Mouse (Mus musculus) midbrain, embryonic 13.5 days (tissue): ENCODE measurements around the gene Fxyd4. TPM values are rescaled to one million over a fixed set of nuclear protein-coding genes. Genes with fewer than 3 reads are reported as not detected.
A peak's percentile ranks its signal among the peaks of the same experiment; 100 is the strongest.

Experiments
- ATAC-seq: fragments of 200-750 bp; cut with Nextera tagmentation; 2 replicates; pipeline ENCODE4 v1.8.0; 2017; ENCODE audit warnings: mild to moderate bottlenecking, moderate TSS enrichment, moderate library complexity
- H3K27ac ChIP-seq: fragments of 300-500 bp; sonication (generic); 2 replicates; pipeline ENCODE4 v1.5.1; 2015; ENCODE audit warnings: inconsistent platforms, mild to moderate bottlenecking, moderate library complexity
- H3K27me3 ChIP-seq: fragments of 300-500 bp; sonication (generic); 2 replicates; pipeline ENCODE4 v1.6.1; 2015; ENCODE audit warnings: mild to moderate bottlenecking, inconsistent platforms
- H3K36me3 ChIP-seq: fragments of 300-500 bp; sonication (generic); 2 replicates; pipeline ENCODE4 v1.6.1; 2015; ENCODE audit warnings: mild to moderate bottlenecking, inconsistent platforms
- H3K4me1 ChIP-seq: fragments of 300-500 bp; sonication (generic); replicated peaks from 2 replicates; pipeline ENCODE4 v1.6.1; 2015; ENCODE audit warnings: inconsistent platforms
- H3K4me2 ChIP-seq: fragments of 300-500 bp; sonication (generic); replicated peaks from 2 replicates; pipeline ENCODE4 v1.6.1; 2015; ENCODE audit warnings: moderate library complexity, mild to moderate bottlenecking, inconsistent platforms
- H3K4me3 ChIP-seq: fragments of 300-500 bp; sonication (generic); replicated peaks from 2 replicates; pipeline ENCODE4 v1.5.1; 2015; ENCODE audit warnings: mild to moderate bottlenecking, inconsistent platforms
- H3K9ac ChIP-seq: fragments of 300-500 bp; sonication (generic); replicated peaks from 2 replicates; pipeline ENCODE4 v1.6.1; 2015; ENCODE audit warnings: mild to moderate bottlenecking, inconsistent platforms
- H3K9me3 ChIP-seq: fragments of 300-500 bp; sonication (generic); 2 replicates; pipeline ENCODE4 v1.6.1; 2016; ENCODE audit warnings: mild to moderate bottlenecking, inconsistent platforms
- WGBS: fragments of 180-500 bp; shearing (Covaris S2); methylation state at CpG from one replicate; pipeline ENCODE4 v1.1.7; 2015; 5-methylcytosine and 5-hydroxymethylcytosine counted together
- polyA plus RNA-seq: library from polyadenylated mRNA; unstranded; fragments of >200 nt; fragmentation: Nextera tagmentation; extraction: Ambion mirVana; gene quantifications from 2 replicates; pipeline ENCODE4 v1.2.1, GENCODE M21; 2015

The Fxyd4 gene
- polyA plus RNA-seq, 1 experiment from 2014 or later = 5.2 TPM

DNA sequence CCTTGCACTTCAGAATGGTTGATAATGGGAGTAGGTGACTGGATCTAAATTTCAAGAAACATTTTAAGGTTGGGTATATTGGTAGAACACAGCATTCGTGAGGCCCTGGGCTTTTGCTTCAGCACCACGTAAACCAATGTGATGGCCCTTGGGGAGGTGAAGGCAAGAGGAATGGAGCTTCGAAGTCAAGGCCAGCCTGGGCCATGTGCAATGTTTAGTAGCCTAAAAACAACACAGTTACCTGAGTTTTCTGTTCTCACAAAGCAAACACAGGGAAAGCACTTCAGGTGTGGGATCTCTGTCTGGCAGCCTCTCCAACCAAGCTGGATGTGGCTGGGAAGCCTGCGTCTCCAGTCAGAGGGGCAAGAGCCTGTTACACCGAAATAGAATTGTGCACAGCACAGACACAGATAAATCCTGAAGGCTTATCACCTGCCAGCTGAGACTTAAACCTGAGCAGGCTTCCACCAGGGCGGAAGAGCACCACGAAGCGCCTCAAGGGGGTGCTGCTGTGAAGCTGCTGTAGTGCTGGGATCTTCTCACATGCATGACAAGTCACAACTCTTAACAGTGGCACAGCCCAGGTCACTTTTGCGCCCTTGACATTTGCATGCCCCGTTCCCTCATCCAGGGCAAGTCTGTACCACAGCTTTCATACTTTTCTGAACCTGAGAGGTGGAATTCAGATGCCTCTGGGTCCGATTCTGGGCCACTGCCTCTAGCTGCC lies 5.0 kb downstream of the Fxyd4 start:
- H3K9me3 ChIP-seq = no peaks in the 10 kb centered on the region
- no peak overlapping the region for H3K9ac ChIP-seq
- H3K4me3 ChIP-seq = no peak overlapping the region
- WGBS = 53% methylated on average over 11 of the region's 11 CpGs
- no peak overlapping the region for H3K27ac ChIP-seq
- no peaks in the 10 kb centered on the region for H3K4me1 ChIP-seq
- H3K27me3 ChIP-seq = no peaks in the 10 kb centered on the region
- H3K4me2 ChIP-seq = no peak overlapping the region
- peaks cover 27% of the 10 kb centered on the region for H3K36me3 ChIP-seq
- ATAC-seq = no peak

DNA sequence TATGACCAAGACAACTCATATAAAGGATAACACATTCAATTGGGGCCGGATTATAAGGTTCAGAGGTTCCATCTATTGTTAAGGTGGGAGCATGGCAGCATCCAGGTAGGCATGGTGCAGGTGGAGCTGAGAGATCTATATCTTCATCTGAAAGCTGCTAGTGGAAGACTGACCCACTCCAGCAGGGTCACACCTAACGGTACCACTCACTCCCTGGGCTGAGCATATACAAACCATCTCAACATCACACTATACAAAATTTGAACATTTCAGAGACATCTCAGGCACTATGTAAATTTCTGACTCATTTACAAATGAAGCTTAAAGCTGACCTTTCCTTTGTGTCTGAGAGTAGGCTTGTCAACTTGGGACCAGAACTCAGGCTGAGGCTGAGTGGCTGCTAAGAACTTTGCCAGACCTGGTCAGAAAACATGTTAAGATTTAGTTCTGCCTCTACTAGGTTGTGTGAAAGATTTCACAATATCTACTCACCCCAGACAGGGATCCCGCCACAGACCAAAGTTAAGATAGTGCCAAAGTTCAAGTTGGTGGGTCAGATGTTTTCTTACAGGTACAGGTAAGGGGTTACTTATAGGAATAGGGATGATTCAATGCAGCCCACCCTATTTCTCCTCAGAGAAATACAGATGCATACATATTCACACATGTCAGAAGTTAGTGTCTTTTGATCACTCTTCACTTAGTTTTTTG lies 7.4 kb downstream of the Fxyd4 start:
- WGBS = 93% methylated on average over 3 of the region's 3 CpGs

DNA sequence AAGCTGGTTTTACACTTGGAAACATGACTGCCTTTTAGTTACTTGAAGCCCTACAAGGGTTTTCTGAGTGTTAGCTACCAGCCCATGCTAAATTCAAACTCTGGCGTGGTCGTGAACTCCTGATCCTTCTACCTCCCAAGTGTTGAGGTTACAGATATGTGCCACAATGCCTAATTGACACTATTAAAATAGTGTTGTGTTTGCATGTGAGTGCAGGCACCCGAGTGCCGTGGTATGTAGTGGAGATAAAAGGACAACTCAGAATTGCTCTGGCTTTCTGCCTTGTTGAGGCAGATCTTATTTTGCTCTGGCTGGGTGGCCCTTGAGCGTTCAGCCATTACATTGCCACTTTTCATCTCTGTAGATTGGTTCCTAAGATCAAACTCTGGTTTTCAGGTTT lies 8.7 kb downstream of the Fxyd4 start:
- Histone ChIP-seq H3K4me2 (no peak overlapping the region), H3K9me3 (no peaks in the 10 kb centered on the region), H3K9ac (no peak overlapping the region), H3K4me1 (no peaks in the 10 kb centered on the region), H3K27ac (no peak overlapping the region), H3K36me3 (peaks cover 45% of the 10 kb centered on the region), H3K4me3 (no peak overlapping the region), H3K27me3 (no peaks in the 10 kb centered on the region)
- WGBS = 94% methylated on average over 5 of the region's 5 CpGs
- ATAC-seq = no peak

More for the DNA sequence above, 7.4 kb downstream of the Fxyd4 start:
- H3K36me3 ChIP-seq = peaks cover 45% of the 10 kb centered on the region
- H3K4me3 ChIP-seq = no peak overlapping the region
- no peaks in the 10 kb centered on the region for H3K4me1 ChIP-seq
- ATAC-seq = no peak
- no peak overlapping the region for H3K4me2 ChIP-seq
- no peaks in the 10 kb centered on the region for H3K27me3 ChIP-seq
- no peak overlapping the region for H3K9ac ChIP-seq
- no peak overlapping the region for H3K27ac ChIP-seq
- no peaks in the 10 kb centered on the region for H3K9me3 ChIP-seq

DNA sequence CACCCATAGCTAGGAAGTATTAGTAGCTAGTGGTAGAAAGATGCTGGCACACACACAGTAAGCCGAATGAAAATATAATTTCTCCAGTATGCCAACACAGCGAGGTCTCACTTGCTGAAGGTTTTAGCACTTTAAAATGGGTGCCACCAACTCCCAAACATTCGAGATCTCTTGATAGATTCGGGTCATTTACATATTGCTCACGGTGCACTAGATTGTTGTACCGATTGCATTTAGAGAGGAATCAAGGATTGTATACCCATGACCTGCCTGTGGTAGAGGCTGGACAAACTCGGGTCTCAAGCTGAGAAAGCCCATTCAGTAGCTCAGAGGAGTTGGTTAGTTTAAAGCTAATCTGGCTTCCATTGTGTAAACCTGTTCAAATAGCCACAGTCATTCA lies 9.5 kb downstream of the Fxyd4 start:
- Histone ChIP-seq H3K27ac (no peak overlapping the region), H3K4me2 (no peak overlapping the region), H3K4me1 (no peaks in the 10 kb centered on the region), H3K9me3 (no peaks in the 10 kb centered on the region), H3K27me3 (no peaks in the 10 kb centered on the region), H3K9ac (no peak overlapping the region), H3K4me3 (no peak overlapping the region), H3K36me3 (peaks cover 45% of the 10 kb centered on the region)
- WGBS = 85% methylated on average over 7 of the region's 7 CpGs
- no peak for ATAC-seq

DNA sequence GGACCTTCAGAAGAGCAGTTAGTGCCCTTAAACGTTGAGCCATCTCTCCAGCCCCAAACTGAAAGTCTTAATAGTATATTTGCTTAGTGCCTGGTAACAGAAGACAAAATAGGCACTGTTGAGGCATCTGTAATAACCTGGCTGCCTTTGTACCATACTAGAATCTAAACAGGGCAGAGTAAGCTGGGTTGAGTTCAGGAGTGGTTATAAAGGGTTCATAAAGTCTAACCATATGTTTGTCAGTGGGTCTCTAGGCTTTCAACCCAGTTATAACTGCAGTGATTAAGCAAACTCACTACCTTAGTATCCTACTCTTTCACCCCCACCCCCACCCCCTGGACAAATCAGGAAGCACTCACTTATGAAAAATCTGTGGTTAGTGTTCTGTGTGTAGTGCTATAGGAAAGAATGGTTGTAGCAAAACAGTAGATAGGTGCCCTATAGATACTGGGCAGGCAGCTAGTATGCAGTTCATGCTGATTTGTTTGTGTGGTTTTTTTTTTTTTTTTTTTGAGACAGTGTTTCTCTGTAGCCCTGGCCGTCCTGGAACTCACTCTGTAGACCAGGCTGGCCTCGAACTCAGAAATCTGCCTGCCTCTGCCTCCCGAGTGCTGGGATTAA lies 10.5 kb downstream of the Fxyd4 start:
- H3K4me3 ChIP-seq = no peak overlapping the region
- no peak overlapping the region for H3K9ac ChIP-seq
- WGBS = 87% methylated on average over 4 of the region's 4 CpGs
- no peak overlapping the region for H3K4me2 ChIP-seq
- ATAC-seq = no peak
- no peaks in the 10 kb centered on the region for H3K4me1 ChIP-seq
- no peaks in the 10 kb centered on the region for H3K9me3 ChIP-seq
- peaks cover 45% of the 10 kb centered on the region for H3K36me3 ChIP-seq
- no peaks in the 10 kb centered on the region for H3K27me3 ChIP-seq
- H3K27ac ChIP-seq = no peak overlapping the region

- Histone ChIP-seq H3K9ac (no peak overlapping the region), H3K9me3 (no peaks in the 10 kb centered on the region), H3K27ac (no peak overlapping the region), H3K4me1 (peaks cover 23% of the 10 kb centered on the region), H3K4me2 (no peak overlapping the region), H3K36me3 (peaks cover 15% of the 10 kb centered on the region), H3K4me3 (no peak overlapping the region), H3K27me3 (no peaks in the 10 kb centered on the region)
- WGBS = 96% methylated on average over 3 of the region's 3 CpGs
- ATAC-seq = no peak
Observed at GRCm38 (mm10) chr6:117922041-117922440, 15.5 kb downstream of the Fxyd4 start.

DNA sequence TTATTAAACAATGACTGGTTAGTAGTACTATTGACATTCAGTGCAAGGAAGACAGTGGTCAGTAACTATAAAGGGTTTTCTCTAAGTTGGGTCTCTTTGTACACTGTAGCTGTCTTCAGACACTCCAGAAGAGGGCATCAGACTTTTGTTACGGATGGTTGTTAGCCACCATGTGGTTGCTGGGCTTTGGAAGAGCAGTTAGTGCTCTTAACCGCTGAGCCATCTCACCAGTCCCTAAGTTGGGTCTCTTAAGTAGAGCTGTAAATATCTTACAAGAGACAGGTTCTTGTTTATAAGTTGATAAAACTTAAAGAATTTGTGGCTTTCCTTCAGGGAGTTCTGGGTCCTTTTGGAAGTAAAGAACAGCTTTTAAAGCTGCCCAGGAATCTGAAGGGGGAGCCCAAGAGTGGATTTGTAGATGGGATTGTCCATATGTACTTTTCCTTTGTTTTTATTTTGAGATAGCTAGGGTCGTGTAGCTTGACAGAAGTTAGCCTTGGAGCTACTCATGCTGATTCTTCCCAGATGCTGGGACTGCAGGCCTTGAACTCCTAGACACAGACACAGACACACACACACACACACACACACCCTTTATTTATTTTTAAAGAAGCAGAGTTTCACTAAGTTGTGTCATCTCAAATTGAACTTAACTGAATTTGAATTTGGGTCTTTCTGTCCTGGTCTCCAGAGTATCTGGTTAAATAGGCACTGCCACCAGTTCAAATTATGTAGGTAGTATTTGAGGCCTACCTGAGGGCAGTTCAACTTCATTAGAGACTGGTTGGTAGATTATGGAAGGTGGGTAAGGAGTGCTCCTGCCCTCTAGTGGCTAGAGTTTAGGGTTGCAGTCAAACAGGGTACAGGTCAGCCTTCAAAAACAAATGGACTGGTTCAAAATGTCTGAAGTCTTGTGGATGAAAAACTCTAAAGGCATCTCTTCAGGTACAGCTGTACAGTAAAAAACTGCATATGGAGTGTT lies 16.5 kb downstream of the Fxyd4 start:
- Histone ChIP-seq H3K27ac (no peak overlapping the region), H3K4me1 (peaks cover 32% of the 10 kb centered on the region), H3K36me3 (peaks cover 5% of the 10 kb centered on the region), H3K27me3 (no peaks in the 10 kb centered on the region), H3K4me2 (no peak overlapping the region), H3K4me3 (no peak overlapping the region), H3K9me3 (no peaks in the 10 kb centered on the region), H3K9ac (no peak overlapping the region)
- WGBS = 67% methylated on average over 3 of the region's 3 CpGs
- ATAC-seq = no peak

DNA sequence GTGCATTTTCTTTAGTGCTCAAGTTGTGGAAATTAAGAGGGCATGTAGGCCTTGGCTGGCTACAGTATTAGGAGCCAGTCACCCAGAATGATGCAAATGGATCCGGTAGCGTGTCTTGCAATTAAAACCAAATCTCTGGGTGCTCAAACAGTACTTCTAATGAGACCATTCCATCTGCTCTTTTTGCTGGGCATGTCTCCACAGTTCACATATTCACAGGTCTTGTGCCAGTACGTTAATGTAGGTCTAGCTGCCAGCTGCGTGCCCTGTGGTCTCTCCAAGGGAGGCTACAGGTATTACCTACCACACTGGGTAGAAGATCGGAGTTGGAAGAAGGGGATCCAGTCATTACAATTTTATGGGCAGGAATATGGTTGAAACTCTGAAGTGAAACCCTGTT lies 19.4 kb downstream of the Fxyd4 start:
- no peaks in the 10 kb centered on the region for H3K9me3 ChIP-seq
- H3K4me2 ChIP-seq = peak overlapping the region; percentile 96
- H3K36me3 ChIP-seq = no peaks in the 10 kb centered on the region
- peak overlapping the region; percentile 76 for H3K9ac ChIP-seq
- WGBS = 27% methylated on average over 5 of the region's 5 CpGs
- H3K27ac ChIP-seq = 0 out of 2 replicates have a peak overlapping the region, but pooled peaks have one; percentile 72
- H3K4me3 ChIP-seq = peak overlapping the region; percentile 67
- H3K4me1 ChIP-seq = peaks cover 34% of the 10 kb centered on the region
- no peaks in the 10 kb centered on the region for H3K27me3 ChIP-seq
- ATAC-seq = no peak

DNA sequence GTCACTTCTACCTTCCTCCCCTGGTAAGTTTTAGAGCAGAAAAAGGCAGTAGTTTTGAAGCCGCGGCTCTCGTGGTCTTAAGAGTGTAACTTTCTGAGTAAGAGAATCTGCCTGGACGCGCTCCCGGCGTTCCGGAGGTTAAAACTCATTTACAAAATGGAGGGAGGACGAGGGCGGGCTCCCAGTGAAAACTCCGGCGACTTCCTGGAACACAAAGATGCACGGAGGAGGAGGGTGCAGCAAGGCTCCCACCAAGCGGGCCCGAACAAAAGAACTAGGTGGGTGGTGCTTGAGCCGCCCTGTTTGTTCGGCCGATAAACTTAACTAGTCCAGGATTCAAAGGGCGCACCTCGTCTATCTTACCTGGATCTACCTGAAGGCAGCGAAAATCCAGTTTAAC lies 19.9 kb downstream of the Fxyd4 start:
- ATAC-seq = peak; percentile 62
- Histone ChIP-seq H3K27ac (peak overlapping the region; percentile 72), H3K36me3 (no peaks in the 10 kb centered on the region), H3K4me3 (peak overlapping the region; percentile 67), H3K4me2 (peak overlapping the region; percentile 96), H3K9ac (peak overlapping the region; percentile 76), H3K4me1 (peaks cover 34% of the 10 kb centered on the region), H3K27me3 (no peaks in the 10 kb centered on the region), H3K9me3 (no peaks in the 10 kb centered on the region)
- 1% methylated on average over 21 of the region's 21 CpGs for WGBS

GRCm38 (mm10) chr6:117916737-117917426 lies 20.6 kb downstream of the Fxyd4 start:
- Histone ChIP-seq H3K4me2 (peak overlapping the region; percentile 96), H3K9me3 (no peaks in the 10 kb centered on the region), H3K4me1 (peaks cover 34% of the 10 kb centered on the region), H3K27me3 (no peaks in the 10 kb centered on the region), H3K9ac (peak overlapping the region; percentile 76), H3K4me3 (peak overlapping the region; percentile 67), H3K27ac (peak overlapping the region; percentile 72), H3K36me3 (no peaks in the 10 kb centered on the region)
- ATAC-seq = peak; percentile 94
- WGBS = under 1% methylated on average over 62 of the region's 62 CpGs

- Histone ChIP-seq H3K27me3 (no peaks in the 10 kb centered on the region), H3K36me3 (no peaks in the 10 kb centered on the region), H3K9me3 (no peaks in the 10 kb centered on the region), H3K27ac (no peak overlapping the region), H3K9ac (peak overlapping the region; percentile 76), H3K4me2 (peak overlapping the region; percentile 96), H3K4me1 (peaks cover 34% of the 10 kb centered on the region), H3K4me3 (peak overlapping the region; percentile 67)
- 0 out of 2 replicates have a peak, but pooled peaks have one; percentile 13 for ATAC-seq
- WGBS = 1% methylated on average over 12 of the region's 12 CpGs
Observed at GRCm38 (mm10) chr6:117916205-117916736, 21.2 kb downstream of the Fxyd4 start.
